Mouse (Mus musculus) thymus, postnatal 0 days (tissue): ENCODE data around the gene Rhpn2. TPM values are rescaled to one million over a fixed set of nuclear protein-coding genes. Genes with fewer than 3 reads are reported as not detected.

Experiments
- DNase-seq: peaks from one replicate; pipeline ENCODE4 v3.0.0-alpha.2; 2015; ENCODE audit warnings: low spot score
- polyA plus RNA-seq: library from polyadenylated mRNA; unstranded; fragments of >200 nt; fragmentation: Nextera tagmentation; extraction: Ambion mirVana; gene quantifications from 2 replicates; pipeline ENCODE4 v1.2.1, GENCODE M21; 2015

Rhpn2 gene
- polyA plus RNA-seq, 1 experiment from 2014 or later = 1.2 TPM

GRCm38 (mm10) chr7:35388694-35389093, 54.7 kb downstream of the Rhpn2 start:
- DNase-seq = no peak

- DNase-seq = peak; percentile 22
Observed at GRCm38 (mm10) chr7:35392935-35393334, 59.0 kb downstream of the Rhpn2 start.

- peak; percentile 16 for DNase-seq
Observed at GRCm38 (mm10) chr7:35395734-35396456, 61.9 kb downstream of the Rhpn2 start.

- DNase-seq = peak; percentile 98
Observed at GRCm38 (mm10) chr7:35396542-35397168, 62.7 kb downstream of the Rhpn2 start, which contains the start of the genes Faap24 and Cep89. Gene Faap24 (minus strand): TSS chr7:35396836. Gene Cep89 (plus strand): TSS chr7:35397035.

GRCm38 (mm10) chr7:35401169-35401568, 67.2 kb downstream of the Rhpn2 start:
- DNase-seq = no peak

GRCm38 (mm10) chr7:35415226-35415625, 81.3 kb downstream of the Rhpn2 start:
- peak; percentile 83 for DNase-seq

- peak; percentile 23 for DNase-seq
Observed at GRCm38 (mm10) chr7:35415801-35416653, 82.1 kb downstream of the Rhpn2 start.

- DNase-seq = no peak
Observed at GRCm38 (mm10) chr7:35416654-35416948, 82.6 kb downstream of the Rhpn2 start.

GRCm38 (mm10) chr7:35423071-35423470, 89.1 kb downstream of the Rhpn2 start:
- no peak for DNase-seq

GRCm38 (mm10) chr7:35428146-35428545, 94.2 kb downstream of the Rhpn2 start:
- no peak for DNase-seq

GRCm38 (mm10) chr7:35435266-35435665, 101.3 kb downstream of the Rhpn2 start:
- no peak for DNase-seq

Other genes starting within 250 kb of the Rhpn2 start
- gene Cebpa, start 214.9 kb upstream of the Rhpn2 start, polyA plus RNA-seq = 5.2 and 6.2 TPM in 2 replicates
- gene Slc7a10, start 147.8 kb upstream of the Rhpn2 start, polyA plus RNA-seq = 0.28 and 0.33 TPM in 2 replicates
- gene Lrp3, start 118.7 kb upstream of the Rhpn2 start, polyA plus RNA-seq = 0.42 and 0.43 TPM in 2 replicates
- gene Gpatch1, start 15.7 kb upstream of the Rhpn2 start, polyA plus RNA-seq = 15.6 and 16.8 TPM in 2 replicates
- gene Faap24, start 62.7 kb downstream of the Rhpn2 start, polyA plus RNA-seq = 30.7 and 35.4 TPM in 2 replicates
- gene Cep89, start 62.9 kb downstream of the Rhpn2 start, polyA plus RNA-seq = 28.5 and 30.8 TPM in 2 replicates
- not detected in 2 replicates for gene Slc7a9, start 114.6 kb downstream of the Rhpn2 start, polyA plus RNA-seq
- gene Tdrd12, start 203.6 kb downstream of the Rhpn2 start, polyA plus RNA-seq = not detected in 2 replicates
- 99.2 and 105 TPM in 2 replicates for gene Nudt19, start 222.1 kb downstream of the Rhpn2 start, polyA plus RNA-seq